In genomic region chr2:24393251-24393650, GRCm38 (mm10) we compare ENCODE assay signal across 26 mouse cellular contexts. TPM values are rescaled to one million over a fixed set of nuclear protein-coding genes. Genes with fewer than 3 reads are reported as not detected.
DNase-seq lines count a peak whose midpoint lies in the region; ATAC-seq lines count a peak whose summit lies in the region.
"Had no signal": no experiment of that assay in that cellular context is flagged by ENCODE, and none has a peak within 500 bp of the region (broad histone marks: within the 10 kb centered on the region; RNA-seq: fewer than 3 reads in every experiment).

No protein-coding gene starts in this region.

- WGBS in forebrain, embryonic 11.5 days: 71% methylated on average over 2 of the region's 2 CpGs
- whole genome bisulfite sequencing in forebrain, embryonic 16.5 days: 70% methylated on average over 2 of the region's 2 CpGs
- 77% methylated on average over 2 of the region's 2 CpGs for WGBS in heart, embryonic 10.5 days
- WGBS in heart, embryonic 12.5 days: 77% methylated on average over 2 of the region's 2 CpGs

- no peak for ATAC-seq in forebrain, embryonic 11.5 days (replicated peaks; ENCODE audit: low FRiP score)
- no peak for ATAC-seq in forebrain, embryonic 16.5 days
- no peak for ATAC-seq in heart, embryonic 12.5 days (ENCODE audit: insufficient number of reproducible peaks, low FRiP score)
- ATAC-seq: activated CD4-positive, CD25-positive, alpha-beta regulatory T cell, adult 4 months; CD4-positive, CD25-positive, alpha-beta regulatory T cell, adult 4 months; forebrain, embryonic 14.5 days; forebrain, postnatal 0 days; Patski had no signal

- H3K36me3 ChIP-seq in forebrain, embryonic 11.5 days (ENCODE audit: control insufficient read depth, insufficient read depth, low read length): no peaks in the 10 kb centered on the region
- no peaks in the 10 kb centered on the region for H3K36me3 ChIP-seq in forebrain, embryonic 16.5 days (ENCODE audit: control insufficient read depth, insufficient read depth)
- no peaks in the 10 kb centered on the region for H3K36me3 ChIP-seq in heart, embryonic 10.5 days
- H3K36me3 ChIP-seq in heart, embryonic 12.5 days: no peaks in the 10 kb centered on the region
- H3K36me3 ChIP-seq: embryonic facial prominence, embryonic 10.5 days; embryonic facial prominence, embryonic 12.5 days; forebrain, embryonic 12.5 days; G1E had no signal

- H3K9ac ChIP-seq in forebrain, embryonic 11.5 days (ENCODE audit: low read length): no peak overlapping the region
- H3K9ac ChIP-seq in forebrain, embryonic 16.5 days (replicated peaks; ENCODE audit: low read depth, low read length): no peak overlapping the region
- H3K9ac ChIP-seq in heart, embryonic 12.5 days: no peak overlapping the region
- H3K9ac ChIP-seq: embryonic facial prominence, embryonic 12.5 days; forebrain, embryonic 12.5 days; forebrain, postnatal 0 days had no signal

- H3K27ac ChIP-seq in forebrain, embryonic 11.5 days (ENCODE audit: low read depth, low read length): no peak overlapping the region
- no peak overlapping the region for H3K27ac ChIP-seq in forebrain, embryonic 16.5 days (ENCODE audit: low read length)
- no peak overlapping the region for H3K27ac ChIP-seq in heart, embryonic 10.5 days
- no peak overlapping the region for H3K27ac ChIP-seq in heart, embryonic 12.5 days (ENCODE audit: poor library complexity, severe bottlenecking)
- H3K27ac ChIP-seq: embryonic facial prominence, embryonic 10.5 days; embryonic facial prominence, embryonic 12.5 days; forebrain, embryonic 12.5 days had no signal

- H3K4me3 ChIP-seq in forebrain, embryonic 11.5 days (ENCODE audit: low read depth, low read length): no peak overlapping the region
- no peak overlapping the region for H3K4me3 ChIP-seq in forebrain, embryonic 16.5 days (replicated peaks; ENCODE audit: low read length)
- no peak overlapping the region for H3K4me3 ChIP-seq in heart, embryonic 10.5 days
- H3K4me3 ChIP-seq in heart, embryonic 12.5 days: no peak overlapping the region
- H3K4me3 ChIP-seq: embryonic facial prominence, embryonic 10.5 days; embryonic facial prominence, embryonic 12.5 days; forebrain, embryonic 12.5 days had no signal

- peak; percentile 26 for DNase-seq in forebrain, embryonic 11.5 days (ENCODE audit: low spot score)
- DNase-seq in heart, embryonic 10.5 days (ENCODE audit: low spot score): peak; percentile 52
- peak; percentile 13 for DNase-seq in testis, postnatal 10 days (ENCODE audit: low spot score)
- no peak for DNase-seq in testis, postnatal 14 days (ENCODE audit: low spot score)
- DNase-seq: adrenal gland, adult 8-10 months; adrenal gland, postnatal 14 days; adrenal gland, postnatal 36 days; B cell, adult 2 months; cerebellum, adult 11-12 months; cerebellum, adult 2 months; cerebellum, adult 9-10 months; cerebellum, postnatal 10 days; cerebellum, postnatal 25 days; forebrain, postnatal 0 days had no signal

- H3K4me1 ChIP-seq in forebrain, embryonic 11.5 days (replicated peaks; ENCODE audit: control insufficient read depth, insufficient read depth, low read length): no peaks in the 10 kb centered on the region
- H3K4me1 ChIP-seq in forebrain, embryonic 16.5 days (replicated peaks; ENCODE audit: control insufficient read depth, insufficient read depth, low read length): no peaks in the 10 kb centered on the region
- no peaks in the 10 kb centered on the region for H3K4me1 ChIP-seq in heart, embryonic 10.5 days
- H3K4me1 ChIP-seq in heart, embryonic 12.5 days (replicated peaks): no peaks in the 10 kb centered on the region
- H3K4me1 ChIP-seq: embryonic facial prominence, embryonic 10.5 days; embryonic facial prominence, embryonic 12.5 days; forebrain, embryonic 12.5 days had no signal

- no peaks in the 10 kb centered on the region for H3K9me3 ChIP-seq in forebrain, embryonic 11.5 days (ENCODE audit: control insufficient read depth, low read length)
- H3K9me3 ChIP-seq in forebrain, embryonic 16.5 days (ENCODE audit: control insufficient read depth, low read length): no peaks in the 10 kb centered on the region
- no peaks in the 10 kb centered on the region for H3K9me3 ChIP-seq in heart, embryonic 10.5 days
- no peaks in the 10 kb centered on the region for H3K9me3 ChIP-seq in heart, embryonic 12.5 days (replicated peaks)
- H3K9me3 ChIP-seq: embryonic facial prominence, embryonic 10.5 days; embryonic facial prominence, embryonic 12.5 days; forebrain, embryonic 12.5 days; G1E had no signal

- H3K4me2 ChIP-seq in forebrain, embryonic 11.5 days (ENCODE audit: low read depth, low read length, severe bottlenecking): no peak overlapping the region
- no peak overlapping the region for H3K4me2 ChIP-seq in forebrain, embryonic 16.5 days (ENCODE audit: low read length)
- no peak overlapping the region for H3K4me2 ChIP-seq in heart, embryonic 12.5 days
- H3K4me2 ChIP-seq: embryonic facial prominence, embryonic 12.5 days; forebrain, embryonic 12.5 days had no signal

- no peaks in the 10 kb centered on the region for H3K27me3 ChIP-seq in forebrain, embryonic 11.5 days (ENCODE audit: control insufficient read depth, insufficient read depth, low read length)
- H3K27me3 ChIP-seq in forebrain, embryonic 16.5 days (replicated peaks; ENCODE audit: control insufficient read depth, insufficient read depth, low read length): no peaks in the 10 kb centered on the region
- H3K27me3 ChIP-seq in heart, embryonic 10.5 days (ENCODE audit: insufficient read depth, poor library complexity, severe bottlenecking): 0 out of 2 replicates have a peak, but pooled peaks cover 5% of the 10 kb centered on the region
- H3K27me3 ChIP-seq in heart, embryonic 12.5 days (replicated peaks): no peaks in the 10 kb centered on the region; the same call in 1 of the 2 replicates
- H3K27me3 ChIP-seq: CH12.LX; embryonic facial prominence, embryonic 12.5 days; forebrain, embryonic 12.5 days; Patski had no signal

RNA-seq across cellular contexts. Expression of gene Psd4, which starts 25.9 kb away (rescaled TPM):
- polyA plus RNA-seq in forebrain, embryonic 11.5 days (2014; fragmentation: Nextera tagmentation; extraction: Ambion mirVana): 0.41 and 0.61 TPM in 2 replicates
- polyA plus RNA-seq in forebrain, embryonic 16.5 days (2015; fragmentation: Nextera tagmentation; extraction: Ambion mirVana): 0.20 and 0.52 TPM in 2 replicates
- 1.1 and 1.3 TPM in 2 replicates for polyA plus RNA-seq in heart, embryonic 10.5 days (2016; fragmentation: Nextera tagmentation; extraction: Ambion mirVana)
- 0.42 and 1.3 TPM in 2 replicates for polyA plus RNA-seq in heart, embryonic 12.5 days (2016; fragmentation: Nextera tagmentation; extraction: Ambion mirVana)

RNA-seq across cellular contexts. Expression of gene Il1rn, which starts 56.6 kb away (rescaled TPM):
- not detected in 2 replicates for polyA plus RNA-seq in forebrain, embryonic 11.5 days (2014; fragmentation: Nextera tagmentation; extraction: Ambion mirVana)
- 0.10 TPM in 1 of 2 replicates, not detected in the other for polyA plus RNA-seq in forebrain, embryonic 16.5 days (2015; fragmentation: Nextera tagmentation; extraction: Ambion mirVana)
- polyA plus RNA-seq in heart, embryonic 10.5 days (2016; fragmentation: Nextera tagmentation; extraction: Ambion mirVana): not detected in 2 replicates
- 0.08 TPM in 1 of 2 replicates, not detected in the other for polyA plus RNA-seq in heart, embryonic 12.5 days (2016; fragmentation: Nextera tagmentation; extraction: Ambion mirVana)
- polyA plus RNA-seq: cerebellum, adult 2 months; cortical plate, adult 2 months; embryonic facial prominence, embryonic 10.5 days; embryonic facial prominence, embryonic 12.5 days; forebrain, embryonic 12.5 days; forebrain, postnatal 0 days; G1E had no signal
